Mouse (Mus musculus): ENCODE data around the gene Tmem120b. TPM values are rescaled to one million over a fixed set of nuclear protein-coding genes. Genes with fewer than 3 reads are reported as not detected.

The Tmem120b gene
- total RNA-seq, 2 experiments from 2014 or later = 8.6 to 10.6 TPM

DNA sequence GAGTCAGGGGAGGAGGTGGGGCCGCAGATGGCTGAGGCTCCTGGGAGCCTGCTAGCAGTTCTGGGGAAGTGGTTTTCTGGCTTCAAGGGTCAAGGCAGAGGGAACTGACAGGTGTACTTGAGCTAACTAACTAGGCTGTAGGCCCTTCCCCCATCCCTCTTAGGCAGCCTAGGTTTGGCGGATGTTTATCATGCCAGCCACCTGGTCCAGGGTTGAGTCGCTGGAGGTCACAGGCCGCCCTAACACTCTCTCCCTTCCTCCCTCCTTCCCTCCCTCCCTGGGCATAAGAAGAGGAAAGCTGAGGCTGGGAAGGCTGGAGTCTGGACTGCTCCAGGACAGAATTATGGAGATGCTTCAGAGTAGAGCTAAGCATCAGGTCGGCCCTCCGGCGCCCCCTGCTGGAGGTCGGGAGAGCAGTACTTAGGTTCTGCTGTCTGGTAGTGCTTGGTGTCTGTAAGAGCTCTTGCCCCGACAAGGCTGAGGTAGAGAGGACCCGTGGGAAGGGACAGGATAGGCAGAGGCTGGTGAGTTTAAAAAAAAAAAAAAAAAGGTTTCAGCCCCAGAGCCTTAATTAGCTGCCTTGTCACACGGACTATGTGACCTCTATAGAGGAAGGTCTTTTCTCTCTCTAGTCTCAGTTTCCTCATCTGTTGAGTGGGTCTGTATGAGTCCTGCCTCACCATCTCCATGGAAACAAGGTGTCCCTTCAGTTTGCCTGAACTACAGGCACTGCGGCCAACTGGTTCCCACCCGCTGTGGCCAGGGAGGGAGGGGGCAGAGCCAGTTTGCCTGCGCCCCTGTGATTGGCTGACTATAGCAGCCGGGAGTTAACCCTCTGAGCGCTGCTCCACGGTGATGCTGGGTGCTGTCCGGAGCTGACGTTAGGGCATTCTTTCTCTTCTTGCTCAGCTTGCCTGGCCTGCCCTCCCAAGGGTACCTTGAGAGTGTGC lies 81.5 kb downstream of the Tmem120b start:
- DNase-seq (ENCODE audit: low spot score) = peak; percentile 75
- intact Hi-C loops (cut with DNase I) = loop anchor here (1.0 to 2.0 kb wide), 2 partner anchors 16 to 33 kb away; no protein-coding TSS in a partner anchor

GRCm38 (mm10) chr5:123150641-123151040 lies 82.4 kb downstream of the Tmem120b start:
- no peak for DNase-seq (ENCODE audit: low spot score)
- intact Hi-C loops (cut with DNase I) = no loop called here

DNA sequence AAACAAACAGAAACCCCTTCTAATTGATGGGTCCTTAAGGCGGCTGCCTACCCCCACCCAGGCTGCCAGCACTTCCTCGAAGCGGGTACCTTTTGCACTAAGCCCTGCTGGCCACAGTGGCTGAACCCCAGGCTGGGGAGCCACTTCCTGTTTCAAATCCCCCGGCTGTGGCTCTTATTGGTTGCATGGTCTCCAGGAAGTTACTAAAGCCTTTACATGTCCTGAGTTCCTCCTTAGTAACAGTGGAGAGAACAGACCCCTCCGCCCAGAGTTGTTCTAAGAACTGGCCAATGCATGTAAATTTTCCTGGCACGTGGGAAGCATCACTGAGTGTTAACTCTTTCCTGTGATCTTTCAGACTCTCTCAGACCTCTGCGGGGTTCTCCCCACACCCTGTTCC lies 82.9 kb downstream of the Tmem120b start:
- intact Hi-C loops (cut with DNase I) = no loop called here

GRCm38 (mm10) chr5:123151707-123152362 lies 83.6 kb downstream of the Tmem120b start:
- intact Hi-C loops (cut with DNase I) = no loop called here
- no peak for DNase-seq (ENCODE audit: low spot score)

More for the DNA sequence above, 82.9 kb downstream of the Tmem120b start:
- no peak for DNase-seq (ENCODE audit: low spot score)

DNA sequence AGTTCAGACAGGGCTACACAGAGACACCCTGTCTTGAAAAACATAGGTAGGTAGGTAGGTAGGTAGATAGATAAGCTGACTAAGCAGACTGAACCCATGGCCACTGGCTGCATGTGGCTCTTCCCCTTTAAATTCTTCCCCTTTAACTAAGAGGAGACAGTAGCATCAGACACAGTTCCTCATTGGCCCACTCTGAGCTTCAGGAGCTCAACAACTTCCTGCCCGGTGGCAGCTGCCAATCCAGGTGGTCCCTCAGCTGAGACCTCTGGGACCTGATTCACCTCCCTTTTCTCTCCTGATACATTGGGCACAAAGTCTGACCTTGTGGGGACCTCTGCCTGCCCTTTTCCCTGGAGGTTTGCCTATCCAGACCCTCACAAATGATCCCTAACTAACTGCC lies 84.7 kb downstream of the Tmem120b start:
- DNase-seq (ENCODE audit: low spot score) = no peak
- intact Hi-C loops (cut with DNase I) = no loop called here

DNA sequence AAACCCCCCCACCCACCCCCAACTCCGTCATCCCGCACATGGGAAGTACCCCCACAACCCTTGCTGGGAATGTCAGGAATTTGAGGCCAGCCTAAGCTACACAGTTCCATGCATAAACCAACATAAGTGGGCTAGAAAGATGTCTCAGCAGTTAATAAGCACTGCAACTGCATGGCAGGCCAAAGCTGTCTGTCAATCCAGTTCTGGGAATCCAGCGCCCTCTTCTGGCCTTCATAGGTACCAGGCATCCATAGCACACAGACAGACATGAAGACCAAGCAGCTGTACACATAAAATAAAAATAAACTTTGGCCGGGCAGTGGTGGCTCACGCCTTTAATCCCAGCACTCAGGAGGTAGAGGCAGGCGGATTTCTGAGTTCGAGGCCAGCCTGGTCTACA lies 87.2 kb downstream of the Tmem120b start:
- no peak for DNase-seq (ENCODE audit: low spot score)
- intact Hi-C loops (cut with DNase I) = loop anchor here (2.0 kb wide), 1 partner anchor 91 kb away; no protein-coding TSS in a partner anchor

- no peak for DNase-seq (ENCODE audit: low spot score)
- intact Hi-C loops (cut with DNase I) = no loop called here
These were observed 88.5 kb downstream of the Tmem120b start for GRCm38 (mm10) chr5:123156763-123157162.

GRCm38 (mm10) chr5:123157972-123158371 lies 89.8 kb downstream of the Tmem120b start:
- intact Hi-C loops (cut with DNase I) = no loop called here
- no peak for DNase-seq (ENCODE audit: low spot score)

GRCm38 (mm10) chr5:123159446-123159845 lies 91.2 kb downstream of the Tmem120b start:
- DNase-seq (ENCODE audit: low spot score) = no peak
- intact Hi-C loops (cut with DNase I) = no loop called here

DNA sequence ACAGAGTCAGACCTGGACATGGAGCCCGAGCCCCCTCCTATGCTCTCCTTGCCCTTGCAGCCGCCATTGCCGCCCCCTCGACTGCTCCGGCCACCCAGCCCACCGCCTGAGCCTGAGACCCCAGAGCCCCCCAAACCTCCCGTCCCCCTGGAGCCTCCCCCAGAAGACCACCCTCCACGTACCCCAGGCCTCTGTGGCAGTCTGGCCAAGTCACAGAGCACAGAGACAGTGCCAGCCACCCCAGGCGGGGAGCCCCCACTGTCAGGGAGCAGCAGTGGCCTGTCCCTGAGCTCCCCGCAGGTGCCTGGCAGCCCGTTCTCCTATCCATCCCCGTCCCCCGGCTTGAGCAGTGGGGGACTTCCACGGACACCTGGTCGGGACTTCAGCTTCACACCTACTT lies 91.7 kb downstream of the Tmem120b start:
- no peak for DNase-seq (ENCODE audit: low spot score)
- intact Hi-C loops (cut with DNase I) = no loop called here

- intact Hi-C loops (cut with DNase I) = no loop called here
- no peak for DNase-seq (ENCODE audit: low spot score)
These were observed 92.1 kb downstream of the Tmem120b start for GRCm38 (mm10) chr5:123160341-123160740.

DNA sequence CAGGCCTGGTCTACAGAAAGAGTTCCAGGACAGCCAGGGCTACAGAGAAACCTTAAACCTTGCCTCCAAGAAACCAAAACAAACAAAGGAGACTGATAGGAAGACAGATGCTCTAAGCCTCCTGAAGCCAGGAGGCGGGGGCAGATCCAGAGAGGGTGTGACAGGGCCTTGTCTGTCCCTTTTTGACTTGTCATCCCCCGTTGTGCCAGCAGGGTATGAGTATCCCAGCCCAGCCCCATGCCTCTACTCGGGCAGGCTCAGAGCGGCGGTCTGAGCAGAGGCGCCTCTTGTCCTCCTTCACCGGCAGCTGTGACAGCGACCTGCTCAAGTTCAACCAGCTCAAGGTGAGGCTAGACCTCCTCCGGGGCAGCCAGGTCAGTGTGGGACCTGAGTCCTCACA lies 94.7 kb downstream of the Tmem120b start:
- intact Hi-C loops (cut with DNase I) = no loop called here
- DNase-seq (ENCODE audit: low spot score) = no peak

DNA sequence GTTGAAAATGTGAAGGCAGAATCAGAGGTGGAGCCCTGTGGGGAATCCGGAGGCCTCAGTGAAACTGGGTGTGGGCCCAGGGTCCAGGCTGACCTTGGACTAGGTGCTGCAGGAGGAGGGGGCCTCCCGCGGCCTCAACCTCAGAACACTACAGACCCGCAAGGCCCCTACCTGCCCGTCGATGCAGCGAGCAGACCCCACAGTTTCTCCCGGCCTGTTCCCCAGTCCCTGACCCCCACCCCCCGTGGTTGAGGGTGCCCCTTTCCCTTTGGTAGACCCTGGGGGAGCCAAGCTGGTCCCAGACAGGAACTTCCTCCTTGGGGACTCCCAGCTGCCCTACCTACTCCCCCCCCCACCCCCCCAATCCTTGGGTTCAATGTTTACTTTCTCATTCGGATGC lies 98.2 kb downstream of the Tmem120b start:
- intact Hi-C loops (cut with DNase I) = no loop called here
- DNase-seq (ENCODE audit: low spot score) = no peak

Other genes with a start within 250 kb of the Tmem120b start
- 100 to 1,000 TPM; 161 to 165 TPM for gene Anapc5, start 247.1 kb upstream of the Tmem120b start, total RNA-seq (2021)
- 10 to 100 TPM; 24.0 to 28.2 TPM for gene Rnf34, start 218.4 kb upstream of the Tmem120b start, total RNA-seq (2021)
- gene Kdm2b, start 78.6 kb upstream of the Tmem120b start, total RNA-seq (2021) = 10 to 100 TPM; 15.4 to 16.8 TPM
- gene Orai1, start 53.3 kb upstream of the Tmem120b start, total RNA-seq (2021) = 10 to 100 TPM; 15.1 to 16.1 TPM
- gene Morn3, start 21.4 kb upstream of the Tmem120b start, total RNA-seq (2021) = not detected
- under 1 TPM; 0.36 to 0.45 TPM for gene Rhof, start 64.3 kb downstream of the Tmem120b start, total RNA-seq (2021)
- gene Setd1b, start 73.8 kb downstream of the Tmem120b start, total RNA-seq (2021) = 10 to 100 TPM; 14.4 to 18.4 TPM
- gene Psmd9, start 101.0 kb downstream of the Tmem120b start, total RNA-seq (2021) = 10 to 100 TPM; 15.6 to 16.7 TPM
- gene Hpd, start 114.3 kb downstream of the Tmem120b start, total RNA-seq (2021) = not detected
- gene Wdr66, start 183.7 kb downstream of the Tmem120b start, total RNA-seq (2021) = under 1 TPM; 0.81 to 0.98 TPM